Mouse (Mus musculus) kidney, adult 2 months (tissue): ENCODE data around the gene Fos. TPM values are rescaled to one million over a fixed set of nuclear protein-coding genes. Genes with fewer than 3 reads are reported as not detected.

Experiments used
- DNase-seq: peaks from one replicate; pipeline ENCODE4 v3.0.0; 2021
- H3K27ac ChIP-seq: fragments of 200-500 bp; 2 replicates; pipeline ENCODE4 v1.5.1; 2012; ENCODE audit warnings: low read depth, low read length, control low read depth, inconsistent platforms; ENCODE audit not compliant: insufficient read depth
- H3K27me3 ChIP-seq: fragments of 200-500 bp; replicated peaks from 2 replicates; pipeline ENCODE4 v1.6.1; 2012; ENCODE audit warnings: mild to moderate bottlenecking, moderate library complexity, low read length, inconsistent platforms; ENCODE audit not compliant: control insufficient read depth, insufficient read depth
- H3K36me3 ChIP-seq: fragments of 200-500 bp; 2 replicates; pipeline ENCODE4 v1.6.1; 2012; ENCODE audit warnings: mild to moderate bottlenecking, moderate library complexity, low read length, inconsistent platforms; ENCODE audit not compliant: control insufficient read depth, insufficient read depth
- H3K4me1 ChIP-seq: fragments of 200-500 bp; 2 replicates; pipeline ENCODE4 v1.6.1; 2011; ENCODE audit warnings: low read length; ENCODE audit not compliant: control insufficient read depth, insufficient read depth
- H3K4me3 ChIP-seq: fragments of 200-500 bp; 2 replicates; pipeline ENCODE4 v1.5.1; 2011; ENCODE audit warnings: mild to moderate bottlenecking, low read depth, low read length, control low read depth; ENCODE audit not compliant: insufficient read depth
- CTCF ChIP-seq: fragments of 200-500 bp; conservative IDR thresholded peaks from 2 replicates; pipeline ENCODE4 v1.5.1; 2011; ENCODE audit warnings: low read depth, mild to moderate bottlenecking, control low read depth, low read length, moderate library complexity, mixed read lengths; ENCODE audit not compliant: insufficient read depth, insufficient read length
- POLR2A ChIP-seq: fragments of 200-500 bp; IDR thresholded peaks from one replicate; pipeline ENCODE4 v1.6.1; 2011; ENCODE audit warnings: low read depth, low read length, control low read depth
- WGBS: fragments of 180-500 bp; shearing (Covaris S2); methylation state at CpG from one replicate; pipeline ENCODE4 v1.1.7; 2018; 5-methylcytosine and 5-hydroxymethylcytosine counted together
- polyA plus RNA-seq: library from polyadenylated mRNA; depleted of rRNA; stranded (reverse); fragments of >200 nt; gene quantifications from 2 replicates; pipeline ENCODE4 v1.2.3, GENCODE M21; 2012

Fos gene
- polyA plus RNA-seq, 1 experiment: 1.2 TPM

GRCm38 (mm10) chr12:85449478-85449877 lies 24.2 kb upstream of the Fos start:
- no peak overlapping the region for H3K27ac ChIP-seq
- H3K4me1 ChIP-seq: peaks cover 6% of the 10 kb centered on the region; the same call in 1 of the 2 replicates
- 97% methylated on average over 1 of the region's 1 CpGs for WGBS
- no peak for TF ChIP-seq POLR2A
- TF ChIP-seq CTCF: no peak
- no peaks in the 10 kb centered on the region for H3K27me3 ChIP-seq
- DNase-seq: no peak
- no peaks in the 10 kb centered on the region for H3K36me3 ChIP-seq
- H3K4me3 ChIP-seq: no peak overlapping the region

- H3K36me3 ChIP-seq: no peaks in the 10 kb centered on the region
- peaks cover 12% of the 10 kb centered on the region; the same call in 1 of the 2 replicates for H3K4me1 ChIP-seq
- TF ChIP-seq POLR2A (no peak), CTCF (no peak)
- peak; percentile 22 for DNase-seq
- H3K27me3 ChIP-seq: no peaks in the 10 kb centered on the region
- 0 out of 2 replicates have a peak overlapping the region, but pooled peaks have one; percentile 25 for H3K27ac ChIP-seq
- H3K4me3 ChIP-seq: no peak overlapping the region
- 26% methylated on average over 22 of the region's 22 CpGs for WGBS
Observed at GRCm38 (mm10) chr12:85451693-85452491, 21.8 kb upstream of the Fos start.

DNA sequence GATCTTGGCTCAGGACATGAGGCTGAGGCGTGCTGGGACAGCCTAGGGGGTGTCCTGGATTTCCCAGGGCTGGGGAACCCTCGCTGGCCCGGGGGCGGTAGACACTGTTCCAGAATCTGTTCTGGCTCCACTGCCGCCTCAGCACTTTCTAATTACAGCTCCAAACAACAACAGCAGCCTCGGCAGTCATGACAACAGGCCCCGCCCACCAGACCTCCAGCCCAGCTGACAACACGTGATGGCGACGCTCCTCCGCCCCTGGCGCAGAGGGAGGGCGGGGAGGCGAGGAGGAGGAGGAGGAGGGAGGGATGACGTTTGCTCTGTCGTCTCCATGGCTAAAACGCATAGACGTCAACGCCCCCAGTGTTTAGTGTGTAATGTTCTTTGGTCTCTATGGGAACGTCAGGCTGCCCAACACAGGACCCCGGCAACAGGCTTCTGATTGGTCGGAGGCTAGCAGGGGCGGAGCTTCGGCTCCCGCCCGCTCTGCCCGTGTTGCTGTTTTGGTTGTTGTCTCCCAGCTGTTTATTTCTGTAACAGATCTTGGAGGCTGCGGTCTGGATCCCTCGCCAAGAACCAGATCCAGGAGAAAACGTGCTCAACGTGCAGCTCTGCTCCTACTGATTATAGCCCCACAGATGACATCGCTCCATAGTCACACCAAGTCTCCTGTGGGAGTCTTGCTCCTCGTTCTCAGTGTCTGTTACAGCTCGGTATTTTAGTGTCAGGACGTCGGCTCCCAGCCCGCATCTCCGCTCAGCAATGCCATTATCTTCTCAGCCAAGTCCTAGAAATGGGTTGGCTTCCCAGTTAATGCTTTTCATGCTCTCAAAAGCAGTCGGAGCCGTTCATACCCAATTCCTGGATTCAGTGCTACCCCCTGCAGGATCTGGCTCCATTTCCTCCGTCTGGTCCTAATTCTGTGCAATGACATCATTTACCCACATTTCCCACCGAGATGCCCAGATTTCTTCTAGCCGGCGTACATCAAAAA lies 18.3 kb upstream of the Fos start:
- no peaks in the 10 kb centered on the region for H3K27me3 ChIP-seq
- under 1% methylated on average over 44 of the region's 44 CpGs for WGBS
- TF ChIP-seq POLR2A (no peak), CTCF (0 out of 2 replicates have a peak, but pooled peaks have one; percentile 17)

DNA sequence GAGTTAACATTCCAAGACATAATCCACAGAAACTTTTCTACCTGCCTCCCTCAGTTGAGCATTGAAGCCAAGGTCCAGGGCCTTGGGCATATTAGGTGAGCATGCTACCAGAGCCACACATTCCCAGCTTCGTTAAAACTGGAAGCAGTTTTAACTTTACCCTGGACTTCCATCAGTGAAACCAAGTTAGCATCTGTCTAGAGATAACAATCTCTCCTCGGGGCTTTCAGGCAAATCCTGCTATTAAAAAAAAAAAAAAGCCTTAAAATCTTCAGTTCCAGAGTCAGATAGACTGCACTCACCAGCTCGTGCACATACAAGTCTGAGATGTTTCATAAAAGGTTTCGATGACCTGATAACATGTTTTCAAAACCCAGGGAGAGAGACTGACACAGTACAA lies 17.4 kb upstream of the Fos start:
- TF ChIP-seq CTCF: no peak
- TF ChIP-seq POLR2A: no peak
- H3K27ac ChIP-seq: no peak overlapping the region
- H3K36me3 ChIP-seq: no peaks in the 10 kb centered on the region
- peaks cover 12% of the 10 kb centered on the region; the same call in 1 of the 2 replicates for H3K4me1 ChIP-seq
- 49% methylated on average over 4 of the region's 4 CpGs for WGBS
- no peak overlapping the region for H3K4me3 ChIP-seq
- DNase-seq: no peak
- no peaks in the 10 kb centered on the region for H3K27me3 ChIP-seq

More for the DNA sequence above, 18.3 kb upstream of the Fos start:
- H3K27ac ChIP-seq: peak overlapping the region; percentile 93
- H3K4me3 ChIP-seq: peak overlapping the region; percentile 70
- peaks cover 12% of the 10 kb centered on the region; the same call in 1 of the 2 replicates for H3K4me1 ChIP-seq
- peak; percentile 99 for DNase-seq
- no peaks in the 10 kb centered on the region for H3K36me3 ChIP-seq

DNA sequence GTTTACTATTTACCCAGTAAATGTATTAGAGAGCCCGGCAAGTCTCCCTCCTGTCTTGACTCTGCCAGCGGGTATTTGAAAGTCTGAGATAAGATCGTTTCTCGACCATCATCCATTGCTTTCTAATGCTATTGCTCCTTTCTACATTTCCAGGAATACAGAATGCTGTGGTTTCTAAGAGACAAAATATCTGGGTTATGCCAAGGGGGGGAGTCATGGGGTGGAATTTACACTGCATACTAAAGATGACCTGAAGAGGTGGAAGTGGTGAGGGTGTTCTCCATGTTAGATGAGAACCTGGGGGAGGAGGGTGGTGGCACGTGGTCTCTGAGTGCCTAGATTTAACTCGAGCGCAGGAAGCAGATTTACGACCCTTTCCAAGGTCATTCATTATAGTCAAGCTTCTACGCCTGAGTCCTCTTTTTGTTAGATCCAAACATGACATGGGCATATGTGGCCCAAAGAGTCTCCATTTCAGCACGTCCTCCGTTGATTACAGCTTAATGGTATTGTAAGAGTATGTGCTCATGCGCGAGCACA lies 16.7 kb upstream of the Fos start:
- Histone ChIP-seq H3K4me3 (no peak overlapping the region), H3K4me1 (peaks cover 10% of the 10 kb centered on the region; the same call in 1 of the 2 replicates), H3K36me3 (no peaks in the 10 kb centered on the region), H3K27ac (no peak overlapping the region), H3K27me3 (no peaks in the 10 kb centered on the region)
- TF ChIP-seq POLR2A (no peak), CTCF (no peak)
- DNase-seq: no peak
- WGBS: 52% methylated on average over 13 of the region's 13 CpGs

- Histone ChIP-seq H3K27me3 (no peaks in the 10 kb centered on the region), H3K4me1 (peaks cover 4% of the 10 kb centered on the region; the same call in 1 of the 2 replicates), H3K27ac (no peak overlapping the region), H3K4me3 (no peak overlapping the region), H3K36me3 (no peaks in the 10 kb centered on the region)
- TF ChIP-seq POLR2A: no peak
- no peak for TF ChIP-seq CTCF
- WGBS: 85% methylated on average over 4 of the region's 4 CpGs
- DNase-seq: no peak
Observed at GRCm38 (mm10) chr12:85459820-85460219, 13.9 kb upstream of the Fos start.
